Mouse (Mus musculus) hindbrain, embryonic 16.5 days (tissue): ENCODE results near the gene 5330417H12Rik. TPM values are rescaled to one million over a fixed set of nuclear protein-coding genes. Genes with fewer than 3 reads are reported as not detected.

Source experiments
- ATAC-seq: fragments of 200-750 bp; cut with Nextera tagmentation; 2 replicates; pipeline ENCODE4 v1.8.0; 2017; ENCODE audit warnings: moderate TSS enrichment, moderate library complexity
- H3K27ac ChIP-seq: fragments of 300-500 bp; sonication (generic); 2 replicates; pipeline ENCODE4 v1.5.1; 2014; ENCODE audit warnings: low read depth, mild to moderate bottlenecking, control low read depth, low read length, moderate library complexity
- H3K27me3 ChIP-seq: fragments of 300-500 bp; sonication (generic); replicated peaks from 2 replicates; pipeline ENCODE4 v1.6.1; 2014; ENCODE audit warnings: low read length; ENCODE audit not compliant: control insufficient read depth, insufficient read depth
- H3K36me3 ChIP-seq: fragments of 300-500 bp; sonication (generic); 2 replicates; pipeline ENCODE4 v1.6.1; 2014; ENCODE audit warnings: mild to moderate bottlenecking, low read length, moderate library complexity, mixed read lengths; ENCODE audit not compliant: control insufficient read depth, insufficient read depth
- H3K4me1 ChIP-seq: fragments of 300-500 bp; sonication (generic); 2 replicates; pipeline ENCODE4 v1.6.1; 2014; ENCODE audit warnings: low read depth, low read length; ENCODE audit not compliant: control insufficient read depth, insufficient read depth
- H3K4me2 ChIP-seq: fragments of 300-500 bp; sonication (generic); 2 replicates; pipeline ENCODE4 v1.6.1; 2014; ENCODE audit warnings: mild to moderate bottlenecking, low read length, control low read depth, moderate library complexity
- H3K4me3 ChIP-seq: fragments of 300-500 bp; sonication (generic); 2 replicates; pipeline ENCODE4 v1.5.1; 2014; ENCODE audit warnings: mild to moderate bottlenecking, low read length, control low read depth, moderate library complexity
- H3K9ac ChIP-seq: fragments of 300-500 bp; sonication (generic); 2 replicates; pipeline ENCODE4 v1.6.1; 2014; ENCODE audit warnings: low read depth, mild to moderate bottlenecking, control low read depth, low read length, moderate library complexity
- H3K9me3 ChIP-seq: fragments of 300-500 bp; sonication (generic); 2 replicates; pipeline ENCODE4 v1.6.1; 2014; ENCODE audit warnings: mild to moderate bottlenecking, low read length, moderate library complexity; ENCODE audit not compliant: control insufficient read depth
- whole genome bisulfite sequencing: fragments of 180-500 bp; shearing (Covaris S2); extraction: QIAGEN DNeasy Blood & Tissue Kit; methylation state at CpG from one replicate; pipeline ENCODE4 v1.1.7; 2014; 5-methylcytosine and 5-hydroxymethylcytosine counted together
- polyA plus RNA-seq: library from polyadenylated mRNA; unstranded; fragments of >200 nt; fragmentation: Nextera tagmentation; extraction: Ambion mirVana; gene quantifications from 2 replicates; pipeline ENCODE4 v1.2.1, GENCODE M21; 2015

The 5330417H12Rik gene
- polyA plus RNA-seq, 1 experiment from 2014 or later: not detected

DNA sequence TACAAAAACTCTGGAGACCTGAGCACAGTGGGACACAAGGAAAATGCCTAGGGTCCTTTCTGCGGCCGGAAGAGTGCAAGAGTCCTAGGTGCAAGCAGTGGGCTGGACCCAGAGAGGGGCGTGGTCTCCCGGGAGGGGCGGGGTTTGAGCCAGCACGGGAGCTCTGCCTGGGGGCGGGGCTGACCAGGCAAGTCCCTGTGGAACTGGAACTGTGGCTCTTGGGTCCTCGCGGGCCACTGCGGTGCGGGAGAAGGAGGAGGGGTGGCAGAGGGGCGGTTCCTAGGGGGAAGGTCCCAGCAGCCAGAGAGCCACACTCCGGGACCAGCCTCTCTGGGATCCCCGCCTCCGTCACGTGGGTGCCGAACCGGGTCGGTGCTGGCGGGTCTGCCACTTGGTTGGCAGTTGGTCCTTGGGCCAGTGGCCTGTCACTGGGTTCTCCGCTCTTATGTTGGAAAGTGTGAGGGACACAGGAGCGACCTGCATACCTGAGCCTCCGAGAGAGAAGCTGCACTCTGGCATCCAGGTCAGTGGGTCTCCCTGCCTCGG is 30.0 kb downstream of the 5330417H12Rik start, which contains the start of gene Ppfibp2:
Gene Ppfibp2 (plus strand): TSS at position 351 of the 546 bp plus-strand sequence.
- Histone ChIP-seq H3K36me3 (no peaks in the 10 kb centered on the region), H3K4me1 (peaks cover 11% of the 10 kb centered on the region), H3K9me3 (no peaks in the 10 kb centered on the region), H3K27ac (no peak within 1 kb of the TSS), H3K9ac (peak within 1 kb of the TSS; percentile 72), H3K27me3 (no peaks in the 10 kb centered on the region), H3K4me2 (peak within 1 kb of the TSS; percentile 98), H3K4me3 (peak within 1 kb of the TSS; percentile 65)
- WGBS: under 1% methylated on average over 23 of the region's 24 CpGs
- peak; percentile 94 for ATAC-seq

DNA sequence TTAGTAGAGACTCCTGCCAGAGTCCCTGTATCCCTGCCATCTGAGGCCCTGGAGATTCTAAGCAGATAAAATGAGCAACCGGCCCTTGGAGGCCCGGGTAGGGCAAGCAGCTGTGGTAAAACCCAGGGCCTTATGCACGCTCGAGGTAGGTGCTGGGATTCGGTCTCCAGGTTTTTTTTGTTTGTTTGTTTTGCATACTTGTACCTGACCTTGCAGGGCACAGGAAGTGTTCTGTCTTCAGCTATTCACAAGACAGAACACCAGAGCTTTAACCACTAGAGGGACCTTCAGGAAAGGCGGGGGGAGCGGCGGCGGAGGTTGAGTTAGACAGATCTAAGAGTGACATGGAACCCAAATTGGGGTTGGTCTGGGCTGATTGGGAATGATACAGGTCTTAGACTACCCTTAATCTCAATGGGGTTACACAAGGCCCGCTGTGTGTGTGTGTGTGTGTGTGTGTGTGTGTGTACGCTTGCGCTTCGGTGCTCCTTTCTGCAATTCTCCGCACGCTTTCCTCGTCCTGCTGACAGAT is 30.6 kb downstream of the 5330417H12Rik start:
- Histone ChIP-seq H3K9ac (peak overlapping the region; percentile 72), H3K36me3 (no peaks in the 10 kb centered on the region), H3K4me2 (peak overlapping the region; percentile 98), H3K27me3 (no peaks in the 10 kb centered on the region), H3K27ac (no peak overlapping the region), H3K9me3 (no peaks in the 10 kb centered on the region), H3K4me3 (peak overlapping the region; percentile 65), H3K4me1 (peaks cover 11% of the 10 kb centered on the region)
- under 1% methylated on average over 16 of the region's 16 CpGs for WGBS
- ATAC-seq: peak; percentile 81

DNA sequence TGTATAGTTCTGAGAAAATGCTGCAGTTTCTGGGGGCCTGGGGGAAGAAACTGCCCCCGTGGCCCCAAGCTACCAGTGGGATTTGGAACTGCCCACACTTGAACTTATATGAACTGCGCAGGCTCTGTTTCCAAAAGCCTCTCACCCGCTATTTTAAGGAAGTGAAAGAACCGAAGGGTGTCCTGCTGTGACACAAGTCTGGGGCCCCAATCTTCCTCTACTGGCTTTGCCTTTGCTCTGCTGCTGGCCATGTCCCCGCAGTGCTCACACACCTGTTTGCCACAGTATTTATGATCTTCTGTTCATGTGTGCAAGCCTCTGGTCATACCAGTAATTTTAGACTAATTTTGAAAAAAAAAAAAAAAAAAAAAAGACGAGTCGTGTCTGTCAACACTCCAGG is 31.1 kb downstream of the 5330417H12Rik start:
- 30% methylated on average over 7 of the region's 7 CpGs for WGBS
- peak overlapping the region; percentile 98 for H3K4me2 ChIP-seq
- peaks cover 11% of the 10 kb centered on the region for H3K4me1 ChIP-seq
- H3K4me3 ChIP-seq: peak overlapping the region; percentile 65
- H3K9ac ChIP-seq: peak overlapping the region; percentile 72; the same call in 1 of the 2 replicates
- no peak overlapping the region for H3K27ac ChIP-seq
- H3K27me3 ChIP-seq: no peaks in the 10 kb centered on the region
- no peak for ATAC-seq
- H3K9me3 ChIP-seq: no peaks in the 10 kb centered on the region
- H3K36me3 ChIP-seq: no peaks in the 10 kb centered on the region

DNA sequence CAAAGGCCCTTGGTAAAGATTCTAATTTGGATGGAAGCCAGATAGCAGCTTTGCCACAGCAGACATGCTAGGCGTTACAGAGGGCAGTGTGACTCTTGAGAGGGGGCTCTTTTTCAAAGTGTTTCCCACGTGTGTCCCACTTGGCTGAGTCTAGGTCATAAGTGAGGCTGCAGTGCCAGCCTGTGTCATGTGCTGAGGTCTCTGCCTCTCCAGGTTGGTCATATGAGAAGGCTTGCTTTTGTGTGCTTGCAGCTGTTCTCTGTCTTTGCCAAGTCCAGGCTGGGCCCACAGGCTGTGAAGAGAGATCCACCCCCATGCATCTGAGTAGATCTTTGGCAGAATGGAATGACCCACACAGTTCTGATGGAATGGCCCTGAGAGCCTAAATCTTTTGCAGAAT is 32.3 kb downstream of the 5330417H12Rik start:
- Histone ChIP-seq H3K9ac (no peak overlapping the region), H3K27ac (no peak overlapping the region), H3K27me3 (no peaks in the 10 kb centered on the region), H3K4me2 (no peak overlapping the region), H3K4me3 (no peak overlapping the region), H3K36me3 (no peaks in the 10 kb centered on the region), H3K4me1 (peaks cover 11% of the 10 kb centered on the region), H3K9me3 (no peaks in the 10 kb centered on the region)
- ATAC-seq: peak; percentile 55
- 27% methylated on average over 2 of the region's 2 CpGs for WGBS

- H3K4me1 ChIP-seq: no peaks in the 10 kb centered on the region
- no peak overlapping the region for H3K4me3 ChIP-seq
- no peak for ATAC-seq
- no peaks in the 10 kb centered on the region for H3K27me3 ChIP-seq
- no peak overlapping the region for H3K9ac ChIP-seq
- H3K9me3 ChIP-seq: no peaks in the 10 kb centered on the region
- 77% methylated on average over 3 of the region's 3 CpGs for WGBS
- H3K36me3 ChIP-seq: no peaks in the 10 kb centered on the region
- no peak overlapping the region for H3K4me2 ChIP-seq
- no peak overlapping the region for H3K27ac ChIP-seq
Observed at GRCm38 (mm10) chr7:107574276-107574675, 50.7 kb downstream of the 5330417H12Rik start.

Other genes with a start within 250 kb of the 5330417H12Rik start
- 4.8 TPM in 2 replicates for gene Olfml1, start 57.7 kb downstream of the 5330417H12Rik start, polyA plus RNA-seq
- 3.4 and 3.6 TPM in 2 replicates for gene Ppfibp2, start 30.0 kb downstream of the 5330417H12Rik start, polyA plus RNA-seq
- 0.35 and 0.44 TPM in 2 replicates for gene Cyb5r2, start 132.9 kb upstream of the 5330417H12Rik start, polyA plus RNA-seq
- not detected in 2 replicates for gene Ovch2, start 176.0 kb upstream of the 5330417H12Rik start, polyA plus RNA-seq
- not detected in 2 replicates for gene Olfr467, start 187.1 kb upstream of the 5330417H12Rik start, polyA plus RNA-seq
- gene Olfr469, start 200.4 kb upstream of the 5330417H12Rik start, polyA plus RNA-seq: not detected in 2 replicates
- not detected in 2 replicates for gene Olfr470, start 222.3 kb upstream of the 5330417H12Rik start, polyA plus RNA-seq